Mouse (Mus musculus) bone marrow, adult 2 months (tissue): ENCODE data around the gene Camta1.

ENCODE experiments used
- CTCF ChIP-seq: fragments of 200-500 bp; IDR thresholded peaks from 2 replicates; pipeline ENCODE4 v1.5.1; 2011; ENCODE audit warnings: low read length, control low read depth; ENCODE audit not compliant: control insufficient read depth, insufficient read depth
- POLR2A ChIP-seq: fragments of 200-500 bp; IDR thresholded peaks from 2 replicates; pipeline ENCODE4 v1.6.1; 2011; ENCODE audit warnings: low read depth, mild to moderate bottlenecking, control low read depth, low read length, borderline replicate concordance; ENCODE audit not compliant: control insufficient read depth

GRCm38 (mm10) chr4:151106468-151106867 lies 755.2 kb downstream of the Camta1 start:
- TF ChIP-seq POLR2A: no peak
- no peak for TF ChIP-seq CTCF
